Mouse (Mus musculus): ENCODE measurements around the gene Ulk4. TPM values are rescaled to one million over a fixed set of nuclear protein-coding genes. Genes with fewer than 3 reads are reported as not detected.
A peak's percentile ranks its signal among the peaks of the same experiment; 100 is the strongest.

Ulk4 gene
- total and polyA plus RNA-seq, 2 experiments from 2014 or later = 8.1 to 68.0 TPM

- Histone ChIP-seq H3K27ac (ENCODE audit: low read depth, low read length) (no peak overlapping the region), H3K36me3 (ENCODE audit: insufficient read depth, low read length) (no peaks in the 10 kb centered on the region), H3K9ac (replicated peaks; ENCODE audit: low read length, poor library complexity, severe bottlenecking) (no peak overlapping the region), H3K4me3 (ENCODE audit: low read depth, low read length) (no peak overlapping the region), H3K9me3 (ENCODE audit: low read length) (no peaks in the 10 kb centered on the region), H3K27me3 (ENCODE audit: insufficient read depth, low read length) (no peaks in the 10 kb centered on the region), H3K4me2 (ENCODE audit: low read depth, low read length, poor library complexity, severe bottlenecking) (no peak overlapping the region), H3K4me1 (ENCODE audit: insufficient read depth, low read length) (no peaks in the 10 kb centered on the region)
- 87% methylated on average over 10 of the region's 10 CpGs for WGBS
- no peak for DNase-seq (ENCODE audit: low spot score)
- no peak for ATAC-seq (ENCODE audit: low FRiP score)
- no peak for TF ChIP-seq CTCF (IDR thresholded peaks at IDR 0.05)
Observed at GRCm38 (mm10) chr9:121217742-121218141, 59.3 kb downstream of the Ulk4 start.

- WGBS = 80% methylated on average over 20 of the region's 20 CpGs
- no peaks in the 10 kb centered on the region for H3K9me3 ChIP-seq (ENCODE audit: low read length)
- no peak for ATAC-seq (ENCODE audit: low FRiP score)
Observed at GRCm38 (mm10) chr9:121216536-121217320, 60.3 kb downstream of the Ulk4 start.

GRCm38 (mm10) chr9:121215349-121216000 lies 61.5 kb downstream of the Ulk4 start:
- H3K36me3 ChIP-seq (ENCODE audit: insufficient read depth, low read length) = no peaks in the 10 kb centered on the region
- H3K4me1 ChIP-seq (ENCODE audit: insufficient read depth, low read length) = no peaks in the 10 kb centered on the region
- peak; percentile 88 for TF ChIP-seq CTCF (IDR thresholded peaks at IDR 0.05)
- ATAC-seq (ENCODE audit: low FRiP score) (peak; percentile 38; the same call in 1 of the 2 replicates), DNase-seq (ENCODE audit: low spot score) (peak; percentile 69)
- 32% methylated on average over 3 of the region's 3 CpGs for WGBS
- H3K4me3 ChIP-seq (ENCODE audit: low read depth, low read length) = no peak overlapping the region
- no peak overlapping the region for H3K4me2 ChIP-seq (ENCODE audit: low read depth, low read length, poor library complexity, severe bottlenecking)
- no peak overlapping the region for H3K9ac ChIP-seq (replicated peaks; ENCODE audit: low read length, poor library complexity, severe bottlenecking)
- no peaks in the 10 kb centered on the region for H3K9me3 ChIP-seq (ENCODE audit: low read length)
- H3K27ac ChIP-seq (ENCODE audit: low read depth, low read length) = no peak overlapping the region
- H3K27me3 ChIP-seq (ENCODE audit: insufficient read depth, low read length) = no peaks in the 10 kb centered on the region

More at GRCm38 (mm10) chr9:121216536-121217320, 60.3 kb downstream of the Ulk4 start:
- Histone ChIP-seq H3K36me3 (ENCODE audit: insufficient read depth, low read length) (no peaks in the 10 kb centered on the region), H3K9ac (replicated peaks; ENCODE audit: low read length, poor library complexity, severe bottlenecking) (no peak overlapping the region), H3K4me1 (ENCODE audit: insufficient read depth, low read length) (no peaks in the 10 kb centered on the region), H3K4me3 (ENCODE audit: low read depth, low read length) (no peak overlapping the region), H3K27me3 (ENCODE audit: insufficient read depth, low read length) (no peaks in the 10 kb centered on the region), H3K4me2 (ENCODE audit: low read depth, low read length, poor library complexity, severe bottlenecking) (no peak overlapping the region), H3K27ac (ENCODE audit: low read depth, low read length) (no peak overlapping the region)
- no peak for TF ChIP-seq CTCF (IDR thresholded peaks at IDR 0.05)
- DNase-seq (ENCODE audit: low spot score) = no peak

GRCm38 (mm10) chr9:121212322-121212721 lies 64.7 kb downstream of the Ulk4 start:
- Histone ChIP-seq H3K36me3 (ENCODE audit: insufficient read depth, low read length) (no peaks in the 10 kb centered on the region), H3K4me1 (ENCODE audit: insufficient read depth, low read length) (no peaks in the 10 kb centered on the region), H3K27ac (ENCODE audit: low read depth, low read length) (no peak overlapping the region), H3K9me3 (ENCODE audit: low read length) (no peaks in the 10 kb centered on the region), H3K27me3 (ENCODE audit: insufficient read depth, low read length) (no peaks in the 10 kb centered on the region), H3K4me2 (ENCODE audit: low read depth, low read length, poor library complexity, severe bottlenecking) (no peak overlapping the region), H3K9ac (replicated peaks; ENCODE audit: low read length, poor library complexity, severe bottlenecking) (no peak overlapping the region), H3K4me3 (ENCODE audit: low read depth, low read length) (no peak overlapping the region)
- no peak for ATAC-seq (ENCODE audit: low FRiP score)
- DNase-seq (ENCODE audit: low spot score) = no peak
- TF ChIP-seq CTCF (IDR thresholded peaks at IDR 0.05) = peak; percentile 27
- WGBS = 79% methylated on average over 3 of the region's 3 CpGs

GRCm38 (mm10) chr9:121205046-121205445 lies 72.0 kb downstream of the Ulk4 start:
- no peak for DNase-seq (ENCODE audit: low spot score)
- no peaks in the 10 kb centered on the region for H3K27me3 ChIP-seq (ENCODE audit: insufficient read depth, low read length)
- 82% methylated on average over 7 of the region's 7 CpGs for WGBS
- no peak for TF ChIP-seq CTCF (IDR thresholded peaks at IDR 0.05)
- H3K36me3 ChIP-seq (ENCODE audit: insufficient read depth, low read length) = no peaks in the 10 kb centered on the region
- H3K9me3 ChIP-seq (ENCODE audit: low read length) = no peaks in the 10 kb centered on the region
- no peak overlapping the region for H3K27ac ChIP-seq (ENCODE audit: low read depth, low read length)
- no peak overlapping the region for H3K4me2 ChIP-seq (ENCODE audit: low read depth, low read length, poor library complexity, severe bottlenecking)
- no peak for ATAC-seq (ENCODE audit: low FRiP score)
- no peaks in the 10 kb centered on the region for H3K4me1 ChIP-seq (ENCODE audit: insufficient read depth, low read length)
- H3K4me3 ChIP-seq (ENCODE audit: low read depth, low read length) = no peak overlapping the region
- no peak overlapping the region for H3K9ac ChIP-seq (replicated peaks; ENCODE audit: low read length, poor library complexity, severe bottlenecking)

Data from midbrain, postnatal 0 days (tissue).